Mouse (Mus musculus) testis, adult 2 months (tissue): ENCODE measurements at regions not wholly inside any gene's neighbourhood (a gene's known extent, or its start where the extent isn't known, plus 50 kb on each side); places are given as distances from the start of the nearest gene placed in this dataset.

ENCODE experiments used
- H3K27ac ChIP-seq: fragments of 200-500 bp; 2 replicates; pipeline ENCODE4 v1.5.1; 2012; ENCODE audit warnings: low read depth, low read length; ENCODE audit not compliant: control insufficient read depth, insufficient read depth
- H3K27me3 ChIP-seq: fragments of 200-500 bp; 2 replicates; pipeline ENCODE4 v1.6.1; 2012; ENCODE audit warnings: mild to moderate bottlenecking, low read length, moderate library complexity; ENCODE audit not compliant: control insufficient read depth, insufficient read depth
- H3K36me3 ChIP-seq: fragments of 200-500 bp; 2 replicates; pipeline ENCODE4 v1.6.1; 2012; ENCODE audit warnings: mild to moderate bottlenecking, low read length; ENCODE audit not compliant: control insufficient read depth, insufficient read depth
- H3K4me1 ChIP-seq: fragments of 200-500 bp; 2 replicates; pipeline ENCODE4 v1.6.1; 2012; ENCODE audit warnings: low read length; ENCODE audit not compliant: control insufficient read depth, insufficient read depth
- H3K4me3 ChIP-seq: fragments of 200-500 bp; 2 replicates; pipeline ENCODE4 v1.5.1; 2012; ENCODE audit warnings: low read depth, mild to moderate bottlenecking, low read length, moderate library complexity, mixed read lengths; ENCODE audit not compliant: control insufficient read depth
- CTCF ChIP-seq: fragments of 200-500 bp; IDR thresholded peaks from 2 replicates; pipeline ENCODE4 v1.5.1; 2012; ENCODE audit warnings: low read depth, mild to moderate bottlenecking, inconsistent platforms, low read length, moderate library complexity; ENCODE audit not compliant: control insufficient read depth, insufficient read depth, insufficient replicate concordance
- POLR2A ChIP-seq: fragments of 200-500 bp; IDR thresholded peaks from 2 replicates; pipeline ENCODE4 v1.6.1; 2012; ENCODE audit warnings: low read depth, mild to moderate bottlenecking, inconsistent platforms, low read length, moderate library complexity; ENCODE audit not compliant: control insufficient read depth

- Histone ChIP-seq H3K27me3 (no peaks in the 10 kb centered on the region), H3K36me3 (no peaks in the 10 kb centered on the region), H3K4me3 (no peak overlapping the region), H3K4me1 (no peaks in the 10 kb centered on the region), H3K27ac (no peak overlapping the region)
- TF ChIP-seq POLR2A = no peak
- TF ChIP-seq CTCF = no peak
Measured at GRCm38 (mm10) chr9:67117639-67118038, 68.4 kb upstream of the Tpm1 start.

- no peak overlapping the region for H3K27ac ChIP-seq
- no peaks in the 10 kb centered on the region for H3K4me1 ChIP-seq
- H3K36me3 ChIP-seq = no peaks in the 10 kb centered on the region
- no peak overlapping the region for H3K4me3 ChIP-seq
- TF ChIP-seq POLR2A (no peak), CTCF (no peak)
- H3K27me3 ChIP-seq = no peaks in the 10 kb centered on the region
Measured at GRCm38 (mm10) chr9:67115991-67116390, 66.8 kb upstream of the Tpm1 start.

- TF ChIP-seq POLR2A (no peak), CTCF (no peak)
- Histone ChIP-seq H3K4me3 (no peak overlapping the region), H3K27me3 (no peaks in the 10 kb centered on the region), H3K27ac (no peak overlapping the region), H3K36me3 (no peaks in the 10 kb centered on the region), H3K4me1 (no peaks in the 10 kb centered on the region)
Measured at GRCm38 (mm10) chr9:67114099-67114498, 64.9 kb upstream of the Tpm1 start.

- H3K36me3 ChIP-seq = no peaks in the 10 kb centered on the region
- no peaks in the 10 kb centered on the region for H3K4me1 ChIP-seq
- H3K4me3 ChIP-seq = no peak overlapping the region
- no peak for TF ChIP-seq CTCF
- no peak for TF ChIP-seq POLR2A
- H3K27me3 ChIP-seq = no peaks in the 10 kb centered on the region
- H3K27ac ChIP-seq = no peak overlapping the region
Measured at GRCm38 (mm10) chr9:67111836-67112584, 62.8 kb upstream of the Tpm1 start.

GRCm38 (mm10) chr9:67107938-67108337 is 58.7 kb upstream of the Tpm1 start:
- Histone ChIP-seq H3K4me1 (no peaks in the 10 kb centered on the region), H3K27ac (no peak overlapping the region)

GRCm38 (mm10) chr9:67105867-67106266 is 56.7 kb upstream of the Tpm1 start:
- H3K27ac ChIP-seq = no peak overlapping the region
- TF ChIP-seq CTCF (no peak), POLR2A (no peak)
- no peak overlapping the region for H3K4me3 ChIP-seq
- no peaks in the 10 kb centered on the region for H3K36me3 ChIP-seq
- H3K4me1 ChIP-seq = no peaks in the 10 kb centered on the region
- no peaks in the 10 kb centered on the region for H3K27me3 ChIP-seq

More at GRCm38 (mm10) chr9:67107938-67108337, 58.7 kb upstream of the Tpm1 start:
- TF ChIP-seq POLR2A = no peak
- no peak for TF ChIP-seq CTCF
- H3K4me3 ChIP-seq = no peak overlapping the region
- no peaks in the 10 kb centered on the region for H3K36me3 ChIP-seq
- H3K27me3 ChIP-seq = no peaks in the 10 kb centered on the region

- Histone ChIP-seq H3K36me3 (no peaks in the 10 kb centered on the region), H3K27me3 (no peaks in the 10 kb centered on the region), H3K27ac (no peak overlapping the region), H3K4me3 (no peak overlapping the region), H3K4me1 (no peaks in the 10 kb centered on the region)
- no peak for TF ChIP-seq CTCF
- no peak for TF ChIP-seq POLR2A
Measured at GRCm38 (mm10) chr9:67105216-67105615, 56.0 kb upstream of the Tpm1 start.
